Mouse (Mus musculus) lung, adult 2 months (tissue): ENCODE data around the gene Ccdc85b.

Experiments used
- CTCF ChIP-seq: fragments of 200-500 bp; IDR thresholded peaks from 2 replicates; pipeline ENCODE4 v1.5.1; 2011; ENCODE audit warnings: mild to moderate bottlenecking, low read length, control low read depth; ENCODE audit not compliant: insufficient read depth
- POLR2A ChIP-seq: fragments of 200-500 bp; IDR thresholded peaks from 2 replicates; pipeline ENCODE4 v1.6.1; 2011; ENCODE audit warnings: low read depth, mild to moderate bottlenecking, control low read depth, low read length, borderline replicate concordance; ENCODE audit errors: extremely low read depth

- TF ChIP-seq POLR2A (no peak), CTCF (no peak)
These were observed 19.4 kb upstream of the Ccdc85b start for GRCm38 (mm10) chr19:5477004-5477667.
